Mouse (Mus musculus) small intestine, adult 2 months (tissue): ENCODE measurements around the gene Cavin4.

Experiments used
- CTCF ChIP-seq: fragments of 200-500 bp; IDR thresholded peaks from 2 replicates; pipeline ENCODE4 v1.5.1; 2012; ENCODE audit warnings: low read depth, mild to moderate bottlenecking, control low read depth, inconsistent platforms, low read length, moderate library complexity, mixed read lengths; ENCODE audit not compliant: insufficient replicate concordance, insufficient read length; ENCODE audit errors: extremely low read depth
- POLR2A ChIP-seq: fragments of 200-500 bp; IDR thresholded peaks from 2 replicates; pipeline ENCODE4 v1.6.1; 2012; ENCODE audit warnings: low read depth, mild to moderate bottlenecking, control low read depth, inconsistent platforms, low read length, moderate library complexity

GRCm38 (mm10) chr4:48617201-48617600 lies 46.1 kb upstream of the Cavin4 start:
- TF ChIP-seq POLR2A (no peak), CTCF (no peak)
